Mouse (Mus musculus) stomach, postnatal 0 days (tissue): ENCODE results near the gene Slc35a1. TPM values are rescaled to one million over a fixed set of nuclear protein-coding genes. Genes with fewer than 3 reads are reported as not detected.
A peak's percentile ranks its signal among the peaks of the same experiment; 100 is the strongest.
"Not testable (repeated sequence)": the region's sequence is repeated elsewhere in the genome, so short reads cannot be mapped to it uniquely, and the experiment has no call there.

Source experiments
- ATAC-seq: fragments of 200-750 bp; cut with Nextera tagmentation; 2 replicates; pipeline ENCODE4 v1.8.0; 2017; ENCODE audit not compliant: low FRiP score, low TSS enrichment
- DNase-seq: peaks from one replicate; pipeline ENCODE4 v3.0.0-alpha.2; 2016; ENCODE audit warnings: low spot score
- H3K27ac ChIP-seq: fragments of 300-500 bp; sonication (generic); replicated peaks from 2 replicates; pipeline ENCODE4 v1.5.1; 2014; ENCODE audit warnings: mild to moderate bottlenecking, control low read depth
- H3K27me3 ChIP-seq: fragments of 300-500 bp; sonication (generic); 2 replicates; pipeline ENCODE4 v1.6.1; 2014; ENCODE audit warnings: low read length; ENCODE audit not compliant: control insufficient read depth, insufficient read depth
- H3K36me3 ChIP-seq: fragments of 300-500 bp; sonication (generic); 2 replicates; pipeline ENCODE4 v1.6.1; 2014; ENCODE audit warnings: low read length, mixed read lengths; ENCODE audit not compliant: control insufficient read depth, insufficient read depth
- H3K4me1 ChIP-seq: fragments of 300-500 bp; sonication (generic); replicated peaks from 2 replicates; pipeline ENCODE4 v1.6.1; 2014; ENCODE audit warnings: antibody characterized with exemption; ENCODE audit not compliant: control insufficient read depth, insufficient read depth
- H3K4me2 ChIP-seq: fragments of 300-500 bp; sonication (generic); replicated peaks from 2 replicates; pipeline ENCODE4 v1.6.1; 2014; ENCODE audit warnings: low read depth, mild to moderate bottlenecking, control low read depth, moderate library complexity
- H3K4me3 ChIP-seq: fragments of 300-500 bp; sonication (generic); 2 replicates; pipeline ENCODE4 v1.5.1; 2014; ENCODE audit warnings: low read depth, low read length, control low read depth
- H3K9ac ChIP-seq: fragments of 300-500 bp; sonication (generic); 2 replicates; pipeline ENCODE4 v1.6.1; 2014; ENCODE audit warnings: mild to moderate bottlenecking, low read length, control low read depth, mixed read lengths
- H3K9me3 ChIP-seq: fragments of 300-500 bp; sonication (generic); 2 replicates; pipeline ENCODE4 v1.6.1; 2016; ENCODE audit warnings: low read length; ENCODE audit not compliant: control insufficient read depth
- CTCF ChIP-seq: IDR thresholded peaks from 2 replicates; pipeline ENCODE4 v1.5.1; 2016; ENCODE audit warnings: antibody characterized with exemption, low read depth, mild to moderate bottlenecking, moderate library complexity
- EP300 ChIP-seq: optimal IDR thresholded peaks from 2 replicates; pipeline ENCODE3; 2016; ENCODE audit warnings: antibody characterized with exemption
- WGBS: fragments of 180-500 bp; shearing (Covaris S2); extraction: QIAGEN DNeasy Blood & Tissue Kit; methylation state at CpG from one replicate; pipeline ENCODE4 v1.1.7; 2014; 5-methylcytosine and 5-hydroxymethylcytosine counted together
- polyA plus RNA-seq: library from polyadenylated mRNA; unstranded; fragments of >200 nt; fragmentation: Nextera tagmentation; extraction: Ambion mirVana; gene quantifications from 2 replicates; pipeline ENCODE4 v1.2.1, GENCODE M21; 2015

Gene Slc35a1
- 37.4 and 39.6 TPM in 2 replicates for polyA plus RNA-seq

DNA sequence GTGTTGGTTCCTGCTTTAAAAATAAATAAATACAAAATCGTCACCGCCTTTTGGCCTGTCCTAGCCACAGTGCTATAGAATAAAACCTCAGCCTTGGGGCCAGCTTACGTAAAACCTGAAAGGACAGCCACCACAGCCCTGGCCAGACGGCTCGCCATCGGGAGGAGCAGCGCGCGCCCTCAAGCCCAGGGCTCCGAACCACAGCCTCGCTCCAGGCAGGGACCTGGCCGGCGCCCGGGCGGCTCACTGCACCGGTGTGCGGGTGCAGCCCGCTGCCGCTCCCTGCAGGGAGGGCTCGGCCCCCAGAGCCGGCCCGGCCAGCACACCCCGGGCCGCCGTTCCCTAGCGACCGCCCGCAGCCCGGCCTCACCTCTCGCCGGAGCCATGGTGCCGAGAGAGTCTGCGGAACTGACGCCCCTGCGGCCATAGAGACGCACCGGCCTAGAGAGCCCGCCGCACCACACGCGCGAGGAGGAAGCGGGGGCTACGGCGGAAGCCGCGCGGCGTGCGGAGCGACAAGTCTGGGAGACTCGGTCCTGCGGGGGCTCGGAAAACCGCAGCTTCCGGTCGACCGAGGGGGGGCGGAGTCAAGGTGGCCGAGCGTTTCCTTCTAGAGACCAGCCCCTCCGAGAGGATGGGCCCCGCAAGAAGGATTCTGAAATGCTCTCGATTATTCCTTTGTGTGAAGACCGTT, at the start of gene Slc35a1:
Gene Slc35a1 (minus strand): TSS at position 565 of the 694 bp plus-strand sequence.
- Histone ChIP-seq H3K4me1 (no peaks in the 10 kb centered on the region), H3K27ac (peak within 1 kb of the TSS; percentile 93), H3K36me3 (no peaks in the 10 kb centered on the region), H3K4me3 (peak within 1 kb of the TSS; percentile 87), H3K27me3 (no peaks in the 10 kb centered on the region), H3K4me2 (peak within 1 kb of the TSS; percentile 68), H3K9ac (peak within 1 kb of the TSS; percentile 89), H3K9me3 (no peaks in the 10 kb centered on the region)
- ATAC-seq (peak; percentile 98), DNase-seq (peak; percentile 92)
- WGBS, result under 1% methylated on average over 65 of the region's 65 CpGs
- TF ChIP-seq CTCF (peak; percentile 25; the same call in 1 of the 2 replicates), EP300 (no peak)

GRCm38 (mm10) chr4:34734461-34734860, 47.2 kb upstream of the Slc35a1 start:
- Histone ChIP-seq H3K27me3 (no peaks in the 10 kb centered on the region), H3K9ac (no peak overlapping the region), H3K4me1 (no peaks in the 10 kb centered on the region), H3K4me3 (no peak overlapping the region), H3K4me2 (no peak overlapping the region), H3K36me3 (no peaks in the 10 kb centered on the region), H3K9me3 (no peaks in the 10 kb centered on the region), H3K27ac (no peak overlapping the region)
- TF ChIP-seq EP300 (no peak), CTCF (no peak)
- no peak for DNase-seq
- 67% methylated on average over 3 of the region's 3 CpGs for WGBS
- no peak for ATAC-seq

GRCm38 (mm10) chr4:34733415-34733814, 46.2 kb upstream of the Slc35a1 start:
- not testable (repeated sequence) for DNase-seq

GRCm38 (mm10) chr4:34729851-34730341, 42.7 kb upstream of the Slc35a1 start, which contains the start of gene Cfap206:
TSS of gene Cfap206 (minus strand) at chr4:34730206.
- peak within 1 kb of the TSS; percentile 87 for H3K4me2 ChIP-seq
- TF ChIP-seq EP300, result no peak
- no peak for TF ChIP-seq CTCF
- H3K27ac ChIP-seq, result no peak within 1 kb of the TSS
- H3K9me3 ChIP-seq, result no peaks in the 10 kb centered on the region
- no peaks in the 10 kb centered on the region for H3K4me1 ChIP-seq
- ATAC-seq (peak; percentile 95), DNase-seq (peak; percentile 82)
- WGBS, result under 1% methylated on average over 38 of the region's 38 CpGs
- no peaks in the 10 kb centered on the region for H3K27me3 ChIP-seq
- peak within 1 kb of the TSS; percentile 53; the same call in 1 of the 2 replicates for H3K9ac ChIP-seq
- H3K36me3 ChIP-seq, result no peaks in the 10 kb centered on the region
- H3K4me3 ChIP-seq, result peak within 1 kb of the TSS; percentile 45

More at GRCm38 (mm10) chr4:34733415-34733814, 46.2 kb upstream of the Slc35a1 start:
- not testable (repeated sequence) for H3K9me3 ChIP-seq, H3K27me3 ChIP-seq, H3K4me2 ChIP-seq, H3K9ac ChIP-seq, H3K36me3 ChIP-seq, H3K4me1 ChIP-seq, ATAC-seq, H3K27ac ChIP-seq, H3K4me3 ChIP-seq
- peak; percentile 60 for TF ChIP-seq CTCF
- WGBS, result 15% methylated on average over 2 of the region's 2 CpGs

DNA sequence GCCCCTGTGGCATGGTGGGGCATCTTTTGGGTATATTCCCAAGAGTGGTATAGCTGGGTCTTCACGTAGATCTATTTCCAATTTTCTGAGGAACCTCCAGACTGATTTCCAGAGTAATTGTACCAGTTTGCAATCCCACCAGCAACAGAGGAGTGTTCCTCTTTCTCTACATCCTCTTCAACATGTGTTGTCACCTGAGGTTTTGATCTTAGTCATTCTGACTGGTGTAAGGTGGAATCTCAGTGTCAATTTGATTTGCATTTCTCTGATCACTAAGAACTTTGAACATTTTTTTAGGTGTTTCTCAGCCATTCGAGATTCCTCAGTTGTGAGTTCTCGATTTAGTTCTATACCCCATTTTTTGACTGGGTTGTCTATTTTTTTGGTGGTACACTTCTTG, 38.5 kb upstream of the Slc35a1 start:
- not testable (repeated sequence) for H3K4me3 ChIP-seq, H3K4me1 ChIP-seq, H3K9me3 ChIP-seq, H3K4me2 ChIP-seq, H3K27me3 ChIP-seq, DNase-seq, H3K9ac ChIP-seq, H3K36me3 ChIP-seq, ATAC-seq, H3K27ac ChIP-seq
- 89% methylated on average over 3 of the region's 3 CpGs for WGBS

DNA sequence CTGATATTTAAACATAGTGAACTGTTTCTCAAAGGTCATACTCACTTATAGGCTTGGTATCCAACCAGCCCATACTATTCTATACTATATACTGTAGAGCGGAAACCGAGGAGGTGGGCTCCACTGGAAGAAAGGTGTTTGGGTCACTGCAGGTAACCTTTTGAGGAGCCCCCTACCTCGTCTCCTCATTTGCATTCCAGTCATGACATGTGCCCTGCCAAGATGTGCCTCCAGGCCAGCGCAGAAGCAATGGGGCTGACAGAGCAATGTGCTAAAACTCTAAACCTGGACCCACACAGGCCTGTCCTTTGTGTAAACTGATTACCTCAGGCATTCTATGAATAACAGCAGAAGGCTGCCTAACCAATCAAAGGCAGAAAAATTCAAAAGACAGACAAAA, 37.1 kb upstream of the Slc35a1 start:
- H3K27me3 ChIP-seq, result no peaks in the 10 kb centered on the region
- no peak overlapping the region for H3K27ac ChIP-seq
- no peak for DNase-seq
- H3K36me3 ChIP-seq, result no peaks in the 10 kb centered on the region
- WGBS, result 63% methylated on average over 4 of the region's 4 CpGs
- H3K4me2 ChIP-seq, result no peak overlapping the region
- H3K4me1 ChIP-seq, result no peaks in the 10 kb centered on the region
- TF ChIP-seq EP300, result no peak
- no peak for TF ChIP-seq CTCF
- no peak overlapping the region for H3K4me3 ChIP-seq
- no peak for ATAC-seq
- H3K9me3 ChIP-seq, result peaks cover 5% of the 10 kb centered on the region; the same call in 1 of the 2 replicates
- H3K9ac ChIP-seq, result no peak overlapping the region
